Mouse (Mus musculus): ENCODE results near the gene Misp.

GRCm38 (mm10) chr10:79806972-79807371 lies 13.8 kb upstream of the Misp start:
- no peak for TF ChIP-seq CTCF (conservative IDR thresholded peaks at IDR 0.05; ENCODE audit: low read length)
- TF ChIP-seq NANOG (IDR thresholded peaks at IDR 0.05; ENCODE audit: borderline replicate concordance, low read length) = no peak
- no peak for TF ChIP-seq POU5F1 (IDR thresholded peaks at IDR 0.05; ENCODE audit: borderline replicate concordance, low read length)

Measured in E14TG2a.4 (cell line).